Mouse (Mus musculus) c-Kit-negative CD71-positive TER-119-positive erythroid progenitor cells, embryonic 14.5 days (primary cell): ENCODE data around the gene Tmem190.
"Not testable (repeated sequence)": the region's sequence is repeated elsewhere in the genome, so short reads cannot be mapped to it uniquely, and the experiment has no call there.

ENCODE experiments used
- DNase-seq: peaks from one replicate; pipeline ENCODE4 v3.0.0-alpha.2; 2013; ENCODE audit warnings: low read depth, low spot score

The Tmem190 gene

GRCm38 (mm10) chr7:4813105-4813791 is 30.5 kb downstream of the Tmem190 start:
- no peak for DNase-seq

- no peak for DNase-seq
Observed at GRCm38 (mm10) chr7:4816559-4816958, 33.8 kb downstream of the Tmem190 start.

GRCm38 (mm10) chr7:4820925-4821324 is 38.2 kb downstream of the Tmem190 start:
- not testable (repeated sequence) for DNase-seq

GRCm38 (mm10) chr7:4821690-4822089 is 39.0 kb downstream of the Tmem190 start:
- no peak for DNase-seq

- DNase-seq = no peak
Observed at GRCm38 (mm10) chr7:4822162-4822907, 39.6 kb downstream of the Tmem190 start.

GRCm38 (mm10) chr7:4825365-4825764 is 42.6 kb downstream of the Tmem190 start:
- DNase-seq = no peak

- DNase-seq = no peak
Observed at GRCm38 (mm10) chr7:4830476-4830875, 47.7 kb downstream of the Tmem190 start.
